Mouse (Mus musculus): ENCODE measurements at regions not wholly inside any gene's neighbourhood (a gene's known extent, or its start where the extent isn't known, plus 50 kb on each side); places are given as distances from the start of the nearest gene placed in this dataset.
"Not testable (repeated sequence)": the region's sequence is repeated elsewhere in the genome, so short reads cannot be mapped to it uniquely, and the experiment has no call there.

DNA sequence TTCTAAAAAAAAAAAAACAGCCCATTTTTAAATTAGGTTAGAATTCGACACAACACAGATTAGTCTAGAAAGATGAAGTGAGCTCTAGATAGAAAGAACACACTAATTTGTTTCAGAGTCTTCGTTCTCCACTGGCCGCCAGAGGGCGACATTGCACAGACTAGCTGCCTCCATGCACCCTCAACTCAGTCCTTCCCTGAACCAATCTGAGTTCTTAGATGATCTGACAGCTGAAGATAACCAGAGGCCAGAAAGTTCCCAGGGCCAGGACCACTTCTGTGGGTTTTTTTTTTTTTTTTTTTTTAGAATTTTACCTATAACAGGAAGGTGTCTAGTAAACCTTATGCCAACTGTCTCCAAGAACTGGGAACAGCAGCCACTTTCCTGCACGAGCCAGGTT lies 605.8 kb upstream of the Olfr1507 start:
- peak; percentile 12 for DNase-seq (ENCODE audit: low spot score)
- not testable (repeated sequence) for ATAC-seq (replicated peaks; ENCODE audit: low FRiP score, low read depth); H3K9ac ChIP-seq (ENCODE audit: low read depth, low read length); H3K27ac ChIP-seq; H3K27me3 ChIP-seq (ENCODE audit: insufficient read depth, low read length); H3K36me3 ChIP-seq (ENCODE audit: insufficient read depth, low read length); H3K9me3 ChIP-seq (replicated peaks; ENCODE audit: low read length); H3K4me3 ChIP-seq (replicated peaks; ENCODE audit: low read depth, low read length); H3K4me1 ChIP-seq (replicated peaks; ENCODE audit: insufficient read depth, low read length); H3K4me2 ChIP-seq (ENCODE audit: low read length)
- peak; percentile 49; the same call in 1 of the 2 replicates for TF ChIP-seq CTCF (IDR thresholded peaks at IDR 0.05; ENCODE audit: low read depth)
- 30% methylated on average over 5 of the region's 5 CpGs for WGBS

DNA sequence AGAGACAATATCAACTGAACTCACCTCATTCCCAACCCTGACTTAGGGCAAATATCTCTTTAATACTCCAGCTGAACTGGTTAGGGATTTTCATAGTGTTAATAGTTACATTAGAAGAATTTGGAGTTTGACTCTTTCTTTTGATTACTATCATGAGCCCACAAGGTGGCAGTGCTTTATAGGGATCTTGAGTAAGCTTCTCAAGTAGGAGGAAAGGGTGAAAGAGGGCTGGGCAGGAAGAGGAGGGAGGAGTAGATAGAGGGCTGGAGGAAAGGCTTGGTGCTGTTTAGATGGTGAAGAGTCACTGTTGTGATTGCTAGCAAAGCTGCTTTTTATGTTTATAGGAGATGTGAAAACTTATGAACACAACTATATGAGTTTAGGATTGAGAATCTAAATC lies 595.4 kb upstream of the Olfr1507 start:
- not testable (repeated sequence) for H3K4me1 ChIP-seq (replicated peaks; ENCODE audit: insufficient read depth, low read length); H3K9ac ChIP-seq (ENCODE audit: low read depth, low read length); DNase-seq (ENCODE audit: low spot score); H3K4me3 ChIP-seq (replicated peaks; ENCODE audit: low read depth, low read length); H3K27me3 ChIP-seq (ENCODE audit: insufficient read depth, low read length); H3K27ac ChIP-seq; H3K4me2 ChIP-seq (ENCODE audit: low read length); H3K36me3 ChIP-seq (ENCODE audit: insufficient read depth, low read length); H3K9me3 ChIP-seq (replicated peaks; ENCODE audit: low read length); ATAC-seq (replicated peaks; ENCODE audit: low FRiP score, low read depth)
- peak; percentile 13; the same call in 1 of the 2 replicates for TF ChIP-seq CTCF (IDR thresholded peaks at IDR 0.05; ENCODE audit: low read depth)

DNA sequence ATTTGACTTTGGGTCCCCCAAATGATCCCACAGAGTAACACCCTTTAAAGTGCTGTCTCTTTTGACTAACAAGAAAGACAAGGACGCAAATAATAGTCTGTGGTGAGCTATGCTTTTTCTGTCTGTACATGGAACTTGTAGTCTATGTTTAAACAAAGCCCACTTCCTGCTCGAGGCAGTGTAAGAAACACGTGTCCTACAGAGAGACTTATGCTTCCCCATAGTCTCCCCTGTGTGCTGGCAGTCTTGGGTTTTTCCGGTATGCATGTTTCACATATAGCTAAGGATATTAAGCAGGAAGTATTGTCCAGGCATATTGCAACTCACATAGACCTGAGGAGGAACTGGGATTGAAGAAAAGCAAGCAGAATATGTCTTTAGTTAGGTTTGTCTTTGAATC lies 586.3 kb upstream of the Olfr1507 start:
- not testable (repeated sequence) for ATAC-seq (replicated peaks; ENCODE audit: low FRiP score, low read depth); H3K27ac ChIP-seq; H3K27me3 ChIP-seq (ENCODE audit: insufficient read depth, low read length); H3K36me3 ChIP-seq (ENCODE audit: insufficient read depth, low read length); H3K9me3 ChIP-seq (replicated peaks; ENCODE audit: low read length); H3K4me2 ChIP-seq (ENCODE audit: low read length); DNase-seq (ENCODE audit: low spot score); H3K9ac ChIP-seq (ENCODE audit: low read depth, low read length); H3K4me3 ChIP-seq (replicated peaks; ENCODE audit: low read depth, low read length); H3K4me1 ChIP-seq (replicated peaks; ENCODE audit: insufficient read depth, low read length)
- WGBS: 88% methylated on average over 4 of the region's 4 CpGs

DNA sequence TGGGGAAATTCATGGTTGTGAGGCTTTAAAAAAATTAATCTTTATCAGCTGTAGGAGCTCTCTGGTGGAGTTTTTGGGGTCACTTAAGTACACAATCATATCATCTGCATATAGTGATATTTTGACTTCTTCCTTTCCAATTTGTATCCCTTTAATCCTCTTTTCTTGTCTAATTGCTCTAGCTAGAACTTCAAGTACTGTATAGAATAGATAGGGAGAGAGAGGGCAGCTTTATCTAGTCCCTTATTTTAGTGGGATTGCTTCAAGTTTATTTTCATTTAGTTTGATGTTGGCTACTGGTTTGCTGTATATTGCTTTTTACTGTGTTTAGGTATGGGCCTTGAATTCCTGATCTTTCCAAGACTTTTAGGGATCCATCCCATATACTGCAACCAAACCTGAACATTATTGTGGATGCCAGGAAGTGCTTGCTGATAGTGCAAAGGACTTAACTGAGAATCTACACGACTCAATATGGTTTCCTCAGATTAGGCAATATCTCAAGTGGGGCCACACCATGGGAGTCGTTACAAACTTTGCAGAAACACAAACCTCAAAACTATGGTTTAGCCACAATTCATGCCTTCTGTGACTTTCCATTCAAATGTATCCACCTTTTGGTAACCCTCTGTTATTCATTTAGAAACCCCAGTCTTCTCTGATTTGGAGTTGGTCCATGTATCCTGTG lies 585.6 kb upstream of the Olfr1507 start:
- ATAC-seq (replicated peaks; ENCODE audit: low FRiP score, low read depth): not testable (repeated sequence)

DNA sequence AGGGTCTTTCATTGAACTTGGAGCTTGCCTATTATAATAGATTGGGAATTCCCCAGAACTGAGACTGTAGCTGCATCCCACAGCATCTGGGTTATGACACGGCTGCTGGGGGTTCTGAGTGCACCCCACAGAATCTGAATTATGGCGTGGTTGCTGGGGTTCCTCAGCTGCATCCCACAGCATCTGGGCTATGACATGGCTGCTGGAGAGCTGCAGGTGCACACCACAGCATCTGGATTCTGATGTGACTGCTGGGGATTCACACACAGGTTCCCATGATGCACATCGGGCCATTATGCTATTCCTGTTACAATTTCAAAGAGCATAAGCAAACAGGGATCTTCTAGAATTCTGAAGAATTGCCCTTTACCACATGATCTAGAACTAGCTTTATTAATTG lies 585.0 kb upstream of the Olfr1507 start:
- 77% methylated on average over 3 of the region's 3 CpGs for whole genome bisulfite sequencing
- H3K4me1 ChIP-seq (replicated peaks; ENCODE audit: insufficient read depth, low read length); H3K27ac ChIP-seq; H3K9me3 ChIP-seq (replicated peaks; ENCODE audit: low read length); H3K27me3 ChIP-seq (ENCODE audit: insufficient read depth, low read length); DNase-seq (ENCODE audit: low spot score); H3K4me3 ChIP-seq (replicated peaks; ENCODE audit: low read depth, low read length); H3K9ac ChIP-seq (ENCODE audit: low read depth, low read length); ATAC-seq (replicated peaks; ENCODE audit: low FRiP score, low read depth); H3K36me3 ChIP-seq (ENCODE audit: insufficient read depth, low read length); H3K4me2 ChIP-seq (ENCODE audit: low read length): not testable (repeated sequence)

More for the DNA sequence above, 585.6 kb upstream of the Olfr1507 start:
- no CpG with 5 or more reads among the region's 2 CpGs for WGBS
- H3K9me3 ChIP-seq (replicated peaks; ENCODE audit: low read length); H3K27me3 ChIP-seq (ENCODE audit: insufficient read depth, low read length); H3K4me1 ChIP-seq (replicated peaks; ENCODE audit: insufficient read depth, low read length); H3K27ac ChIP-seq; H3K36me3 ChIP-seq (ENCODE audit: insufficient read depth, low read length); H3K4me2 ChIP-seq (ENCODE audit: low read length); H3K4me3 ChIP-seq (replicated peaks; ENCODE audit: low read depth, low read length); DNase-seq (ENCODE audit: low spot score); H3K9ac ChIP-seq (ENCODE audit: low read depth, low read length): not testable (repeated sequence)

DNA sequence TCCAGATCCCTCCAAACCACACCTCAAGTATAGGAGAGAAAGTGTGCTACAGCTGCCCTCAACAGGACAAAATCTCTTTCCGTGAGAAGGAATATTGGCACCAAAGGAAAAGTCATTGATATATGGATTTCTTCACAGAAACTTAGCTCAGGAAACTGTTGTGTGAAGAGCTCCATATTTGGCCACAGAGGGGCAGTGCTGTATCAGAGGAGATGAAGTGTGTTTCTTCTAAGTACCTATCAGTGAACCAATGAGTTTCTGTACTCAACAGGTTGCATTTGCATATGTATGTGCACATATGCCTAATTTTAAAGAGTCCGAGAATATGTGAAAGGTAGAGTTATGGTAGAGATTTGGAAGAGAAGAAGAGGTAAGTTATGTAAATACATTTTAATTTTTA lies 580.4 kb upstream of the Olfr1507 start:
- ATAC-seq (replicated peaks; ENCODE audit: low FRiP score, low read depth); H3K4me1 ChIP-seq (replicated peaks; ENCODE audit: insufficient read depth, low read length); H3K27ac ChIP-seq; H3K9ac ChIP-seq (ENCODE audit: low read depth, low read length); H3K4me2 ChIP-seq (ENCODE audit: low read length); H3K9me3 ChIP-seq (replicated peaks; ENCODE audit: low read length); H3K36me3 ChIP-seq (ENCODE audit: insufficient read depth, low read length); DNase-seq (ENCODE audit: low spot score); H3K27me3 ChIP-seq (ENCODE audit: insufficient read depth, low read length); H3K4me3 ChIP-seq (replicated peaks; ENCODE audit: low read depth, low read length): not testable (repeated sequence)
- WGBS: 66% methylated on average over 2 of the region's 2 CpGs

DNA sequence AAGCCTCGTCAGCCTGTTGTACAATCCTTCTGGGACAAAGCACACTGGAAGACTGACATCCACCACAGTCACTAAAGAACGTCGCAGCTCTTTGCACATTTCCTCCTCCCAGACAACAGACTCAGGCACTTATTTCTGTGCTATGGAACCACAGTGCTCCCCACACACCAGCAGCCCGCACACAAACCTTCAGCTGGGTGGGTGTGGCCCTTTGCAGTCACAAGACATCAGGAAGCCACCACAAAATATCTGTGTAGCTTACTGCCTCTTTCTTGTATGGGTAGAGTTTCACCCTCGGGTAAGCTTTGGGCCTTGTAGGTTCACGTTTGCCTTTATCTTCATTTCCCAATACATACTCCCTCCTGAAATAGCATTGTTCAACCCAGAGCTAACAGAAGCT lies 577.6 kb upstream of the Olfr1507 start:
- not testable (repeated sequence) for H3K9ac ChIP-seq (ENCODE audit: low read depth, low read length); H3K4me2 ChIP-seq (ENCODE audit: low read length); H3K4me3 ChIP-seq (replicated peaks; ENCODE audit: low read depth, low read length); H3K9me3 ChIP-seq (replicated peaks; ENCODE audit: low read length); H3K27ac ChIP-seq; H3K27me3 ChIP-seq (ENCODE audit: insufficient read depth, low read length); DNase-seq (ENCODE audit: low spot score); H3K36me3 ChIP-seq (ENCODE audit: insufficient read depth, low read length); H3K4me1 ChIP-seq (replicated peaks; ENCODE audit: insufficient read depth, low read length); ATAC-seq (replicated peaks; ENCODE audit: low FRiP score, low read depth)
- 78% methylated on average over 6 of the region's 6 CpGs for WGBS

DNA sequence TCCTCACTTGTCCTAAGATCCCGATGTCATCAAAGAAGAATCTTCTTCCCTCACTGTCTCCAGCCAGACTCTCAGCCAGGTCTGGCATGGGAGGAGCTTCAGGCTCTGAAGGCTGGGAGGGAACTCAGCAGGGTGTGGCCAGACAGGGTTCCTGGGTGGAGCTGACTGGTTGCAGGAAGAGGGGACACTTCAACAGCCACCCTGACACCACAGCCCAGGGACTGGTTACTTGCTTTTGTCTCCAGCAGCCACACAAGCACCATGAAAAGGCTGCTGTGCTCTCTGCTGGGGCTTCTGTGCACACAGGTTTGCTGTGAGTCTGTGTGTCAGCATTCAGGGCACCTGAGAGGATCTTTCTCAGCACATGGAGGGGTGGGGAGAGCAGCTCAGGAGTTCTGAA lies 577.0 kb upstream of the Olfr1507 start:
- H3K27ac ChIP-seq; H3K9me3 ChIP-seq (replicated peaks; ENCODE audit: low read length); H3K9ac ChIP-seq (ENCODE audit: low read depth, low read length); H3K4me3 ChIP-seq (replicated peaks; ENCODE audit: low read depth, low read length); ATAC-seq (replicated peaks; ENCODE audit: low FRiP score, low read depth); H3K36me3 ChIP-seq (ENCODE audit: insufficient read depth, low read length); DNase-seq (ENCODE audit: low spot score); H3K4me2 ChIP-seq (ENCODE audit: low read length); H3K4me1 ChIP-seq (replicated peaks; ENCODE audit: insufficient read depth, low read length); H3K27me3 ChIP-seq (ENCODE audit: insufficient read depth, low read length): not testable (repeated sequence)
- WGBS: no CpG with 5 or more reads among the region's 1 CpGs

DNA sequence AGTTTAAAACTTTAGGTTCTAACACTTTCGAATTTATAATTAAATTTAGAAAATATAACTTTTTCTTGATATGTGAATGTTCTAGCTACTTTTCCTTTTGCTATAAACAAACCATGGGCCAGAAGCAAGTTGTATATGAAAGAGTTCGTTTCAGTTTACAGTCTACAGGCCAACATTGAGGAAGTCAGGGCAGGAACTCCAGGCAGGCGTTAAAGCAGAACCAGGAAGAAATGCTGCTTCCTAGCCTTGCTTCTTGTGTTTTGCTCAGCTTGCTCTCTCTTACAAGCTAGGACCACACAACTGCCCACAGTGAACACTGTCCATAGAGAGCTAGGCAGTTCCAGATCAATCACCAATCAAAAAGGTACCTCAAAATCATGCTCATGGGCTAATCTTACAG lies 558.9 kb upstream of the Olfr1507 start:
- not testable (repeated sequence) for ATAC-seq (replicated peaks; ENCODE audit: low FRiP score, low read depth); H3K4me2 ChIP-seq (ENCODE audit: low read length); H3K4me1 ChIP-seq (replicated peaks; ENCODE audit: insufficient read depth, low read length); H3K36me3 ChIP-seq (ENCODE audit: insufficient read depth, low read length); H3K9ac ChIP-seq (ENCODE audit: low read depth, low read length); H3K9me3 ChIP-seq (replicated peaks; ENCODE audit: low read length); H3K27me3 ChIP-seq (ENCODE audit: insufficient read depth, low read length); H3K27ac ChIP-seq; DNase-seq (ENCODE audit: low spot score); H3K4me3 ChIP-seq (replicated peaks; ENCODE audit: low read depth, low read length)
- 58% methylated on average over 2 of the region's 3 CpGs for WGBS

Data from kidney, postnatal 0 days (tissue).